Mouse (Mus musculus) lung, adult 2 months (tissue): ENCODE results near the gene Zfp37.

Source experiments
- CTCF ChIP-seq: fragments of 200-500 bp; IDR thresholded peaks from 2 replicates; pipeline ENCODE4 v1.5.1; 2011; ENCODE audit warnings: mild to moderate bottlenecking, low read length, control low read depth; ENCODE audit not compliant: insufficient read depth
- POLR2A ChIP-seq: fragments of 200-500 bp; IDR thresholded peaks from 2 replicates; pipeline ENCODE4 v1.6.1; 2011; ENCODE audit warnings: low read depth, mild to moderate bottlenecking, control low read depth, low read length, borderline replicate concordance; ENCODE audit errors: extremely low read depth

DNA sequence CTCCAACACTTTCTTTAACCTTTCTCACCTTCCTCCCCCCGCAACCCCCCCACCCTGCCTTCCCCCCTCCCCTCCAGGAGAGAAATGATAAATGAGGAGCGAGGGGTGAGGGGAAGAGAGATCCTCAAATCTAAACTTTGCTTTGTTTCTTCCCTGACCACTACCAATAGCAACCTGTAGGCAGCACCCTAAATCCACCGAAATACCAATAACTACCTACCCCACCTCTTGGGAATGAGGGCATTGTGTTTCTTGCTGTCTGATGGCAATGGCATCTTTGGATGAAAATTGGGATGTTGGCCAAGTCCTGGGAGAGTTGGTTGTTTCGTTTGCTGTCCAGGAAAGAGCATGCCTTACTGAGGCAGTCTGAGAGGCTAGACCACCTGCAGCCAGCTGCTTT is 20.8 kb downstream of the Zfp37 start:
- TF ChIP-seq POLR2A (no peak), CTCF (no peak)
